Mouse (Mus musculus) lung, adult 2 months (tissue): Measurements from ENCODE around the gene Mdp1.

ENCODE experiments used
- CTCF ChIP-seq: fragments of 200-500 bp; IDR thresholded peaks from 2 replicates; pipeline ENCODE4 v1.5.1; 2011; ENCODE audit warnings: mild to moderate bottlenecking, low read length, control low read depth; ENCODE audit not compliant: insufficient read depth
- POLR2A ChIP-seq: fragments of 200-500 bp; IDR thresholded peaks from 2 replicates; pipeline ENCODE4 v1.6.1; 2011; ENCODE audit warnings: low read depth, mild to moderate bottlenecking, control low read depth, low read length, borderline replicate concordance; ENCODE audit errors: extremely low read depth

- TF ChIP-seq POLR2A (no peak), CTCF (no peak)
Observed at GRCm38 (mm10) chr14:55642679-55643059, 17.6 kb downstream of the Mdp1 start.
